Mouse (Mus musculus): ENCODE data around the gene Fam189a2. TPM values are rescaled to one million over a fixed set of nuclear protein-coding genes. Genes with fewer than 3 reads are reported as not detected.
A peak's percentile ranks its signal among the peaks of the same experiment; 100 is the strongest.

Fam189a2 gene
- polyA plus RNA-seq, 1 experiment from 2014 or later: 2.3 TPM

- peaks cover 3% of the 10 kb centered on the region; the same call in 1 of the 2 replicates for H3K27me3 ChIP-seq (ENCODE audit: control insufficient read depth, insufficient read depth, low read depth, low read length)
- no peak overlapping the region for H3K4me3 ChIP-seq (ENCODE audit: low read depth, low read length)
- no peak overlapping the region for H3K4me2 ChIP-seq (ENCODE audit: low read length)
- H3K4me1 ChIP-seq (ENCODE audit: control insufficient read depth, insufficient read depth, low read length): peaks cover 11% of the 10 kb centered on the region
- no peaks in the 10 kb centered on the region for H3K36me3 ChIP-seq (ENCODE audit: control insufficient read depth, insufficient read depth, low read length)
- no peak overlapping the region for H3K9ac ChIP-seq (ENCODE audit: low read depth, low read length)
- ATAC-seq: no peak
- H3K27ac ChIP-seq (ENCODE audit: low read length): no peak overlapping the region
- H3K9me3 ChIP-seq (replicated peaks; ENCODE audit: control insufficient read depth, low read length, poor library complexity, severe bottlenecking): no peaks in the 10 kb centered on the region
- WGBS: 26% methylated on average over 5 of the region's 5 CpGs
Measured at GRCm38 (mm10) chr19:24032654-24033236, 1.9 kb upstream of the Fam189a2 start.

- WGBS: under 1% methylated on average over 25 of the region's 49 CpGs
- Histone ChIP-seq H3K36me3 (ENCODE audit: control insufficient read depth, insufficient read depth, low read length) (no peaks in the 10 kb centered on the region), H3K4me2 (ENCODE audit: low read length) (peak overlapping the region; percentile 90), H3K9ac (ENCODE audit: low read depth, low read length) (peak overlapping the region; percentile 79), H3K4me3 (ENCODE audit: low read depth, low read length) (peak overlapping the region; percentile 83), H3K27me3 (ENCODE audit: control insufficient read depth, insufficient read depth, low read depth, low read length) (peaks cover 3% of the 10 kb centered on the region; the same call in 1 of the 2 replicates), H3K9me3 (replicated peaks; ENCODE audit: control insufficient read depth, low read length, poor library complexity, severe bottlenecking) (no peaks in the 10 kb centered on the region), H3K27ac (ENCODE audit: low read length) (peak overlapping the region; percentile 80), H3K4me1 (ENCODE audit: control insufficient read depth, insufficient read depth, low read length) (peaks cover 11% of the 10 kb centered on the region)
- ATAC-seq: peak; percentile 81
Measured at GRCm38 (mm10) chr19:24030511-24030870, 328 bp downstream of the Fam189a2 start.

GRCm38 (mm10) chr19:24029616-24030510 lies 956 bp downstream of the Fam189a2 start:
- ATAC-seq: no peak; the same call in 1 of the 2 replicates
- WGBS: 10% methylated on average over 20 of the region's 20 CpGs
- Histone ChIP-seq H3K9me3 (replicated peaks; ENCODE audit: control insufficient read depth, low read length, poor library complexity, severe bottlenecking) (no peaks in the 10 kb centered on the region), H3K36me3 (ENCODE audit: control insufficient read depth, insufficient read depth, low read length) (no peaks in the 10 kb centered on the region), H3K9ac (ENCODE audit: low read depth, low read length) (peak overlapping the region; percentile 79), H3K27ac (ENCODE audit: low read length) (peak overlapping the region; percentile 80), H3K4me3 (ENCODE audit: low read depth, low read length) (peak overlapping the region; percentile 83), H3K27me3 (ENCODE audit: control insufficient read depth, insufficient read depth, low read depth, low read length) (peaks cover 3% of the 10 kb centered on the region; the same call in 1 of the 2 replicates), H3K4me1 (ENCODE audit: control insufficient read depth, insufficient read depth, low read length) (peaks cover 11% of the 10 kb centered on the region), H3K4me2 (ENCODE audit: low read length) (peak overlapping the region; percentile 90)

GRCm38 (mm10) chr19:24025876-24026275 lies 4.9 kb downstream of the Fam189a2 start:
- Histone ChIP-seq H3K9me3 (replicated peaks; ENCODE audit: control insufficient read depth, low read length, poor library complexity, severe bottlenecking) (no peaks in the 10 kb centered on the region), H3K27me3 (ENCODE audit: control insufficient read depth, insufficient read depth, low read depth, low read length) (no peaks in the 10 kb centered on the region; the same call in 1 of the 2 replicates)
- 47% methylated on average over 5 of the region's 5 CpGs for WGBS

GRCm38 (mm10) chr19:24024667-24025066 lies 6.2 kb downstream of the Fam189a2 start:
- Histone ChIP-seq H3K4me3 (ENCODE audit: low read depth, low read length) (no peak overlapping the region), H3K4me2 (ENCODE audit: low read length) (no peak overlapping the region), H3K36me3 (ENCODE audit: control insufficient read depth, insufficient read depth, low read length) (no peaks in the 10 kb centered on the region), H3K27ac (ENCODE audit: low read length) (no peak overlapping the region), H3K27me3 (ENCODE audit: control insufficient read depth, insufficient read depth, low read depth, low read length) (no peaks in the 10 kb centered on the region; the same call in 1 of the 2 replicates), H3K4me1 (ENCODE audit: control insufficient read depth, insufficient read depth, low read length) (peaks cover 7% of the 10 kb centered on the region; the same call in 1 of the 2 replicates), H3K9me3 (replicated peaks; ENCODE audit: control insufficient read depth, low read length, poor library complexity, severe bottlenecking) (no peaks in the 10 kb centered on the region), H3K9ac (ENCODE audit: low read depth, low read length) (no peak overlapping the region)
- WGBS: 32% methylated on average over 1 of the region's 1 CpGs
- ATAC-seq: no peak

More at GRCm38 (mm10) chr19:24025876-24026275, 4.9 kb downstream of the Fam189a2 start:
- Histone ChIP-seq H3K4me1 (ENCODE audit: control insufficient read depth, insufficient read depth, low read length) (peaks cover 11% of the 10 kb centered on the region; the same call in 1 of the 2 replicates), H3K4me3 (ENCODE audit: low read depth, low read length) (no peak overlapping the region), H3K9ac (ENCODE audit: low read depth, low read length) (no peak overlapping the region), H3K36me3 (ENCODE audit: control insufficient read depth, insufficient read depth, low read length) (no peaks in the 10 kb centered on the region), H3K4me2 (ENCODE audit: low read length) (no peak overlapping the region), H3K27ac (ENCODE audit: low read length) (no peak overlapping the region)
- ATAC-seq: no peak

GRCm38 (mm10) chr19:24024131-24024530 lies 6.7 kb downstream of the Fam189a2 start:
- Histone ChIP-seq H3K9ac (ENCODE audit: low read depth, low read length) (no peak overlapping the region), H3K27ac (ENCODE audit: low read length) (no peak overlapping the region), H3K36me3 (ENCODE audit: control insufficient read depth, insufficient read depth, low read length) (no peaks in the 10 kb centered on the region), H3K4me3 (ENCODE audit: low read depth, low read length) (no peak overlapping the region), H3K27me3 (ENCODE audit: control insufficient read depth, insufficient read depth, low read depth, low read length) (no peaks in the 10 kb centered on the region), H3K4me2 (ENCODE audit: low read length) (no peak overlapping the region), H3K9me3 (replicated peaks; ENCODE audit: control insufficient read depth, low read length, poor library complexity, severe bottlenecking) (no peaks in the 10 kb centered on the region), H3K4me1 (ENCODE audit: control insufficient read depth, insufficient read depth, low read length) (0 out of 2 replicates have a peak, but pooled peaks cover 5% of the 10 kb centered on the region)
- WGBS: 14% methylated on average over 9 of the region's 9 CpGs
- ATAC-seq: no peak

- H3K27ac ChIP-seq (ENCODE audit: low read length): no peak overlapping the region
- H3K36me3 ChIP-seq (ENCODE audit: control insufficient read depth, insufficient read depth, low read length): no peaks in the 10 kb centered on the region
- H3K4me1 ChIP-seq (ENCODE audit: control insufficient read depth, insufficient read depth, low read length): 0 out of 2 replicates have a peak, but pooled peaks cover 5% of the 10 kb centered on the region
- no peaks in the 10 kb centered on the region for H3K27me3 ChIP-seq (ENCODE audit: control insufficient read depth, insufficient read depth, low read depth, low read length)
- no peak overlapping the region for H3K4me2 ChIP-seq (ENCODE audit: low read length)
- WGBS: 80% methylated on average over 7 of the region's 7 CpGs
- no peak overlapping the region for H3K9ac ChIP-seq (ENCODE audit: low read depth, low read length)
- no peaks in the 10 kb centered on the region for H3K9me3 ChIP-seq (replicated peaks; ENCODE audit: control insufficient read depth, low read length, poor library complexity, severe bottlenecking)
- H3K4me3 ChIP-seq (ENCODE audit: low read depth, low read length): no peak overlapping the region
- no peak for ATAC-seq
Measured at GRCm38 (mm10) chr19:24023351-24023750, 7.5 kb downstream of the Fam189a2 start.

GRCm38 (mm10) chr19:24022771-24023170 lies 8.0 kb downstream of the Fam189a2 start:
- Histone ChIP-seq H3K27me3 (ENCODE audit: control insufficient read depth, insufficient read depth, low read depth, low read length) (no peaks in the 10 kb centered on the region), H3K9me3 (replicated peaks; ENCODE audit: control insufficient read depth, low read length, poor library complexity, severe bottlenecking) (no peaks in the 10 kb centered on the region), H3K36me3 (ENCODE audit: control insufficient read depth, insufficient read depth, low read length) (no peaks in the 10 kb centered on the region), H3K9ac (ENCODE audit: low read depth, low read length) (no peak overlapping the region), H3K4me3 (ENCODE audit: low read depth, low read length) (no peak overlapping the region), H3K4me2 (ENCODE audit: low read length) (no peak overlapping the region), H3K27ac (ENCODE audit: low read length) (no peak overlapping the region), H3K4me1 (ENCODE audit: control insufficient read depth, insufficient read depth, low read length) (peaks cover 8% of the 10 kb centered on the region; the same call in 1 of the 2 replicates)
- 80% methylated on average over 3 of the region's 3 CpGs for WGBS
- ATAC-seq: no peak

GRCm38 (mm10) chr19:24022301-24022700 lies 8.5 kb downstream of the Fam189a2 start:
- WGBS: 94% methylated on average over 6 of the region's 6 CpGs
- no peak for ATAC-seq
- no peaks in the 10 kb centered on the region for H3K36me3 ChIP-seq (ENCODE audit: control insufficient read depth, insufficient read depth, low read length)

More at GRCm38 (mm10) chr19:24022301-24022700, 8.5 kb downstream of the Fam189a2 start:
- Histone ChIP-seq H3K27ac (ENCODE audit: low read length) (no peak overlapping the region), H3K4me3 (ENCODE audit: low read depth, low read length) (no peak overlapping the region), H3K4me1 (ENCODE audit: control insufficient read depth, insufficient read depth, low read length) (peaks cover 12% of the 10 kb centered on the region), H3K27me3 (ENCODE audit: control insufficient read depth, insufficient read depth, low read depth, low read length) (no peaks in the 10 kb centered on the region), H3K4me2 (ENCODE audit: low read length) (no peak overlapping the region), H3K9me3 (replicated peaks; ENCODE audit: control insufficient read depth, low read length, poor library complexity, severe bottlenecking) (no peaks in the 10 kb centered on the region), H3K9ac (ENCODE audit: low read depth, low read length) (no peak overlapping the region)
